Mouse (Mus musculus) monocyte, adult 2 months (primary cell): Measurements from ENCODE around the gene Adam15.

Experiments
- DNase-seq, 2 experiments: peaks; one replicate each; pipeline ENCODE4 v3.0.0; 2022; ENCODE audit warnings: low spot score in 2 of 2, low read depth in 1 of 2

Adam15 gene

GRCm38 (mm10) chr3:89355512-89355902 is 5.7 kb upstream of the Adam15 start:
- DNase-seq, result no peak

GRCm38 (mm10) chr3:89354816-89355511 is 5.2 kb upstream of the Adam15 start:
- DNase-seq, result peak; percentile 49 to 65

GRCm38 (mm10) chr3:89351271-89351670 is 1.5 kb upstream of the Adam15 start:
- no peak for DNase-seq

GRCm38 (mm10) chr3:89348911-89349868 is 606 bp downstream of the Adam15 start:
- no peak for DNase-seq

GRCm38 (mm10) chr3:89347916-89348315 is 1.9 kb downstream of the Adam15 start:
- DNase-seq, result no peak

GRCm38 (mm10) chr3:89346815-89347540 is 2.8 kb downstream of the Adam15 start:
- no peak for DNase-seq

GRCm38 (mm10) chr3:89343279-89343678 is 6.5 kb downstream of the Adam15 start:
- DNase-seq, result no peak

- no peak for DNase-seq
These were observed 8.0 kb downstream of the Adam15 start for GRCm38 (mm10) chr3:89341794-89342193.

GRCm38 (mm10) chr3:89340465-89340864 is 9.3 kb downstream of the Adam15 start:
- DNase-seq, result peak in 1 of 2 experiments; percentile 54

- DNase-seq, result peak; percentile 55 to 58
These were observed 10.4 kb downstream of the Adam15 start for GRCm38 (mm10) chr3:89339416-89339815.

- no peak for DNase-seq
These were observed 11.8 kb downstream of the Adam15 start, which contains the start of gene Efna4 for GRCm38 (mm10) chr3:89337721-89338578. TSS of gene Efna4 (minus strand) at chr3:89338028.

GRCm38 (mm10) chr3:89337062-89337720 is 12.6 kb downstream of the Adam15 start:
- no peak for DNase-seq

GRCm38 (mm10) chr3:89336529-89336928 is 13.3 kb downstream of the Adam15 start:
- DNase-seq, result no peak

GRCm38 (mm10) chr3:89333053-89333452 is 16.7 kb downstream of the Adam15 start:
- DNase-seq, result no peak

- no peak for DNase-seq
These were observed 17.3 kb downstream of the Adam15 start for GRCm38 (mm10) chr3:89332476-89332875.

GRCm38 (mm10) chr3:89332013-89332412 is 17.8 kb downstream of the Adam15 start:
- no peak for DNase-seq

GRCm38 (mm10) chr3:89331561-89331960 is 18.2 kb downstream of the Adam15 start:
- DNase-seq, result no peak

GRCm38 (mm10) chr3:89330948-89331347 is 18.8 kb downstream of the Adam15 start:
- no peak for DNase-seq

- no peak for DNase-seq
These were observed 19.4 kb downstream of the Adam15 start for GRCm38 (mm10) chr3:89330346-89330745.

GRCm38 (mm10) chr3:89328623-89329022 is 21.2 kb downstream of the Adam15 start:
- no peak for DNase-seq
